Mouse (Mus musculus): ENCODE measurements around the gene Apoe.
"Not testable (repeated sequence)": the region's sequence is repeated elsewhere in the genome, so short reads cannot be mapped to it uniquely, and the experiment has no call there.

Gene Apoe

DNA sequence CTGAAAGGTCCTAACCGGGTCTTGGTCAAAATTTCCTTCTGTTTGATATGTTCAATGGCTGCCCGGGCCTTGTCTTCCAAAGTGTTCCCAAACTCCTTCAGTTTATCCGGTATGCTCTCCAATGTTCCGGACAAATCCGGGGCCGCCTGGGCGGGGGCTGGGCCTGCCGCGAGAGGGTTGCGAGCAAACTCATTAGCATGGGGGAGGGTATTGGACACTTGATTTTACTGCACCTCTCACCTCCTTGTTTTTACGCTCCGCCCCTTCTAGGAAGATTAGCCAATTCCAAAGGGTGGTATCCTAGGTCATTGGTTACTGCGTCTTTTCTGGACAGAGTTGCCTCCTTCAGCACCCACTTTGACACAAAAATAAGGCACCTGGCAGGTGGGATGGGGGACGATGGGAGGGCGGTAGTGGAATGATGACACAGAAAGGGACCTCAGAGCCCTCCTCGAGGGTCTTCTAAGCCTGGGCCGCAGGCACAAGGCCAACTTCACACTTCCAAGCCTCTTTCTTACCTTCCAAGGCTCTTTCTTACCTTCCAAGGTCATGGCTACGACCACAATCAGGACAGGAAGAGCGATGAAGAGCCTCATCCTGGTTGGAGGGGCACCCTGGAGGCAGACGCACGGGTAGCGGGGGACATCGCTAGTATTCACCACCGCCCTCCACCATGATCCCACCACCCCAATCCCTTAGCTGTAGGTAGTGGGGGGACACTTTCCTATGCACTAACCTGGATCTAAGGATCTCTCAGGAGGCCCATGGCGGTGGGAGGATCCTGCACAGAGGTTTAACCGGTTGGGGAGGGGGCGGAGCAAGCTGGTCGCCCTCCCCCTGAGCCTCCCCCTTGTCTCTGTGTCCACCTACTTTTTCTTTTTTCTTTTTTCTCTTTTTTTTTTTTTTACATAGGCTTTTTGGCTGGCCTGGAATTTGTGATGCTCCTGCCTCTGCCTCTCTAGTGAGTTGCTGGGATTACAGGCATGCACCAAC is 6.8 kb downstream of the Apoe start, which contains the start of gene Apoc1:
Apoc1 (minus strand) TSS at position 788 of the 993 bp plus-strand sequence.
- no peak for DNase-seq (ENCODE audit: low read depth)

DNA sequence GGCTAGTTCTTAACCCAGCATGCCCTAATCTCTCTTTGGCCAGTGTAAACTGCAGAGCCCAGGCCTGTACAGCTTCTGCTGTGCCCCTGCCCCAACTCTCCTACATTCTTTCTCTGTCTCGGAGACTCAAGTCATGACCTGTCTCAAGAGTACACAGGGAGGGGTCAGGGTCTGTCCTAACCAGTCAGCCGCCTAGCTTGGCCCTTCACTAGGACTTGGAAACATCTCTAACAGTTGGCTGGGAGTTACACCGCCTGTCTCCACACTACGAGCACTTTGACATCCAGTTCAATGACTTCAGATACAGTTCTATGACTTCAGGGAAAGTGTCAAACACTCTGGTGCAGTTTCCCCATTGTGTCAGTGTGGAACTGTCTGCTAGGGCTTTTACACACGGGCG is 7.6 kb downstream of the Apoe start:
- DNase-seq (ENCODE audit: low read depth) = no peak

DNA sequence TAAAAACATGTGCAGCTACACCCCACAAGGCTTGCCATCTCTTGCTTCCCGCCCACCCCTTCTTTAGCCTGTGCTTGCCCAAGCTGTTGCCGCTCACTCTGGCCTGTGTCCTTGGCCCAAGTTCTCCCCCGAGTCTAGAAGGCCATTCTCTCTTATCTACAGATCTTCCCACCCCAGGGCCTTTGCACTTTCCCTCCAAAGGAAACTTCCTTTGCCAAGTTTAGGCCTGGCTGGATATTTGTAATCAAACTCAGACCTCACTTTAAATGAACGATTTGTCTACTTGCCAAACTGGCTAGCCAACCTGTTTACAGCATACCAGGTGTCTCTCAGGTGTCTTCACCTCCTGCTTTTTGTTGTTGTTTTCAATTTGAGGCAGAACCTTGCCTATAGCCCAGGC is 8.1 kb downstream of the Apoe start:
- DNase-seq (ENCODE audit: low read depth) = no peak

DNA sequence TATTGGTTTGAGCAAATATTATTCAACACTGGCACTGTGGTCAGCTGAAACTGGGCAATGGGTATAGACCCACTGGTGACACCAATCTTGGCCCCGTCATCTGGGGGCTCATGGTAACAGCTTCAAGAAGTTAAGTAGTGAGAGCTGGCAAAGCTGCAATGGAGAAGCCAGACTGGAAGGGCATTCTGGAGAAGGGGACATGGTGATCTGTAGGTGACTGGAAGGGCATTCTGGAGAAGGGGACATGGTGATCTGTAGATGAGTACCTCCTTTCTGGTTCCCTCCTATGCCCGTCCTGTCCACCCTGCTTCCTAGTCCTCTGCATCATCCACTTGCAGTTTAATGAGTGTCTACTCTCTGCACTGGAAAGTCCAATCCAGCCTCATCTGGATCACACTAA is 10.4 kb downstream of the Apoe start:
- DNase-seq (ENCODE audit: low read depth) = no peak

DNA sequence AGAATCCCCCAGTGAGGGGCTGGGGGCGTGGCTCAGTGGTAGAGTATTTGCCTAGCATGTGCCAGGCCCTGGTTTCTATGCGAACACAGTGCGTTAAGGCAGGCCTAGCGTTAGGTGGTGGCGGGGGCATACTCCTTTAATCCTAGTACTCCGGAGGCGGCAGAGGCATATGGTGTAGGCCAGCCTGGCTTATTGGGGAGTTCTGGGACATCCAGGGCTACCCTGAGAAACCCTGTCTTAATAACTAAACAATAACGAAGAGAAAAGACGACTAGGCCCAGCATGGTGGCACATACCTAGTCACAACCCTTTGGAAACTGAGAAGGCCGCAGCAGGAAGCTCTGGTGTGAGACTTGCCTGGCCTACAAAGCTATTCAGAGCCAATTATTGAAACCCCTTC is 10.9 kb downstream of the Apoe start:
- DNase-seq (ENCODE audit: low read depth) = no peak

DNA sequence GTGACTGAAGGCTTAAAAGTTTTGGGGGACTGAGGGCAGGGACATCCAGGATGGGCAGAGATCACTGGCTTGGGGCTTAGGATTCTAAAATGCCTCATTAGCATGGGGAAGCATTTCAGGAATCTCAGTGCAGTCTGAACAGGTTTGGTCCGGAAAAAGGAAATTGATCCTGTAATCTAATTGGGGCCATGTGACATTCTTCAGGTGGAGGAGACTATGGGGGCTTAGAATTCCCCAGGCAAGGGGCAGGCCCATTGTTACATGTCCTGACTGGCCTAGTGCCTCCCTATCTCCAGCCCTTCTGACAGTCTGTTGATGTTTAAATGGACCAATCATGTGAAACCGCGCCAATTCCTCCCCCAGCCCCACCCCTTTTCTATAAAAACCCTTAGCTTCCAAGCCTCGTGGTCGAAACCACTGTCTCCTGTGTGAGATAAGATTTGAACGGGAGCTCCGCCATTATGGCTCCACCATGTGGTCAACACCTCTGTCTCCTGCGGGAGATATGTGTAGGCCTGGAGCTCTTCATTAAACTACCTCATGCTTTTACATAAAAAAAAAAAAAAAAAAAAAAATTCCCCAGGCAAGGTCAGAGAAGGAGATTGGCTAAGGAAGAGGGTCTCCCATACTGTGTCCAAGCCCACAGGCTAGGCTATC is 11.9 kb downstream of the Apoe start:
- not testable (repeated sequence) for DNase-seq (ENCODE audit: low read depth)

DNA sequence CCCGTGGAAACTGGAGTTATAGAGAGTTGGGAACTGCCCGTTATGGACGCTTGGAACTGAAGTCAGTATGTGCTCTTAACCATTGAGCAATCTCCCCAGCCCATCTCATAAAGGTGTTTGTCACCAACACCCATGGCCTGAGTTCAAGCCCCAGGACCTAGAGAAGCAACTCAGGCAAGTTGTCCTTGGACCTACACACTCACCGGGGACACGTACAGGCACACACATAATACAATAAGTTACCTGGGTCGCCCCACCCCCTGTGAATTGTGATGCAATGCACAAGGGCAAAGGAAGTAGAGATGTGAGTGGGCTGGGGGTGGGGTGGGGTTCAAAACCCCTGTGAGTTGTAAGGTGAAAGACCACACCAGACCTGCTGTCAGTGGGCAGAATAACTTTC is 12.5 kb downstream of the Apoe start:
- DNase-seq (ENCODE audit: low read depth) = no peak

DNA sequence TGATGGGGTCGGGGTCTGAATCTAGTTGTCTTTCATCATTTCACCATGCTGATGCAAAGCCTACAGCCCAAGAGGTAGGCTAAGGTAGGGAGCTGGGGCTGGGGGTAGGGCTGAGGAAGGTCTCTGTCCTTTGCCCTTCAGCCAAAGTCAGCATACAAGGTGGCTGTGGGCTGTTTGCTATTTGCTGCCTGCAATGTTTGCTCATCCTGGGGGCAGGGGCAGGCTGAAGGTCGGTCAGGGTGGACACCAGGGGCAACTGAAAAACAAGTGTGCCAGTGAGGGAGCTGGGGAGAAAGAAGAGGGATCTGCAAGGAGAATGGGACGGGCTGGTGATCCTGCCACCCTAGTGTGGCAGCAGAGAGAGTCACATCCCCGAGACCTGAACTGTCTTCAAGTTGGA is 13.6 kb downstream of the Apoe start:
- DNase-seq (ENCODE audit: low read depth) = no peak

DNA sequence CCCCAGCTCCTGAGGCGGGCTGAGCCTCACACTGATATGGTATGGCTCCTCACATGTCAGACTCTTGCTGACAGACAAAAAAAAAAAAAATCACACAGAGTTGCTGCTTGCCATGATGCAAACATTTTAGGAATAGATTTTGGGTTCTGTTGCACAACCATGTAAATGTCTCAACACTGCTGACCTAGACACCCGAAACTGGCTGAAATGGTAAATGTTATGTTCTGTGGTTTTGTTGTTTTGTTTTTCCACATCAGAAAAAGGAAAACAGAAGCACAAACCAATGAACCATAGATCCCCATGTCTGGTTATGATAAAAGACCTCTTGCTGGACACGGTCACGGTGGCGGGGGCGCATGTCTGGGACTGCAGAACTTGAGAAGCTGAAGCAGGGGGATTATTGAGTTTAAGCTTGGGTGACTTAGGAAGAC is 15.2 kb downstream of the Apoe start:
- peak; percentile 57 for DNase-seq (ENCODE audit: low read depth)

DNA sequence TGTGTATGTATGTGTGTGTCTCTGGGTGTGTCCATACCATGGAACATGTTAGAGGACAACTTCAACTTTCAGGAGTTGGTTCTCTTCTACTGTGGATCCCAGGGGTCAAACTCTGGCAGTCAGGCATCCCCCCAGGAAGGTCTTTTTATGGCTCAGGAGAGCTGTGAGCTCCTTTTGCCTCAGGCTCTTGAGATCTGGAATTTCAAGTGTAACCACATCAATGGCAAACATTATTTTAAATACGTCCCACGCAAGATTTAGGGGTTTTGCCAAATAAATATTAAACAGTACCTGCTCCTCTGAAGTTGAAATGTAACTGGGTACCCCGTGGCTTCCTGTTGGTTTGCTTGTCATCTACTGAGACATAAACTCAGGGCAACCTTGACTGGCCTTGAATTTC is 16.0 kb downstream of the Apoe start:
- DNase-seq (ENCODE audit: low read depth) = no peak

DNA sequence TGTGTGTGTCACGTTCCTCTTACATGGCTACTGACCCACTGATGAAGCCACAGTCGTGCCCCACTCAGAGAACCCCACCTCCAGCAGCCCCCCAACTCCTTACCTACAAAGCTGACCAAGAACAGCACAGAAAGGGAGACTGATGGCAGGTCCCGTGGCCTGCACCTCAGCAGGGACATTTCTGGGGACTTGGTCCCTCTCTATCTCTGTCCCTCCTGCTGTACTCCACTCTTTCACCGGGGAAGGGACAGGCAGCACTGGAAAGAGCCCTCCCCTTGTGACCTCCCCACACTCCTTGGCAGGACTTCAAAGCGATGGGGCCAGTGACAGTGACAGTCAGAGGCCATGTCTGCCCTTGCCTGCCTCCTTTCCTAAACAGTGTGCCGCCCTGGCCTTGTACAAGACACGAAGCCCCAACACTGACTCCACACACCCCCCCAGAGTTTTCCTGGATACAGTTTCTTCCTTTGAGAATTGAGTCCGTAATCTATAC is 17.7 kb downstream of the Apoe start, which contains the start of the genes Gm44805 and Apoc4:
Gm44805 (minus strand) TSS at position 222 of the 493 bp plus-strand sequence.
Apoc4 (minus strand) TSS at position 278 of the 493 bp plus-strand sequence.
- no peak for DNase-seq (ENCODE audit: low read depth)

DNA sequence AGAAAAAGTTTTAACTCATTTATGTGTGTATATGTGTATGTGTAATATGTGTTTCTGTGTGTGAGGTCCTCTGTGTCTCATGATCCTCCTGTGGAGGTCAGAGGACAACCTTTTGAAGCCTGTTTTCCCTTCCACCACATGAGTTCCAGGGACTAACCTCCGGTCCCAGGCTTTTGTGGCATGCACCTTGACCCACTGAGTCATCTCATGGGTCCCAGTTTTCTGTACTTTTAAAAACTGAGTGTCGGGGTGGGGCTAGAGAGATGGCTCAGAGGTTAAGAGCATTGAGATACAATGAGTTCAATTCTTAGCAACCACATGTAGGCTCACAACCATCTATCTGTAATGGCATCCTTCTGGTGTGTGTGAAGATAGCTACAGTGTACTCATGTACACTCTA is 18.3 kb downstream of the Apoe start:
- DNase-seq (ENCODE audit: low read depth) = no peak

DNA sequence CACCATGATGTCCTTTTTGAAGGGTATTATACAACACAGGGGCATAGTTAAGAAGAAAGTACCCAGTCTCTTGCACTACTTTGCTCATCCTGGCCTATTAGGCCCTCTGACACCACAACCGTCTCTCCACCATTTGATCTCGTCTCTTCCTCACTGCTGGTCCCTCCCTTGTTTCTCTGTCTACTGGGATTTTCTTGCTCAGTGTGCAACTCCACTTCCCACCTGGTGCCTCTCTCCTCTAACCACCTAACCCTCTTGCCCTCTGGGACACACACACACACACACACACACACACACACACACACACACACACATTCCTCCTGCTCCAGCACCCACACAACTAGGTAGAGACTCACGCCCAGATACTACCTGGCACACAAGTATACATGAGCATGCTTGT is 20.1 kb downstream of the Apoe start:
- DNase-seq (ENCODE audit: low read depth) = no peak

DNA sequence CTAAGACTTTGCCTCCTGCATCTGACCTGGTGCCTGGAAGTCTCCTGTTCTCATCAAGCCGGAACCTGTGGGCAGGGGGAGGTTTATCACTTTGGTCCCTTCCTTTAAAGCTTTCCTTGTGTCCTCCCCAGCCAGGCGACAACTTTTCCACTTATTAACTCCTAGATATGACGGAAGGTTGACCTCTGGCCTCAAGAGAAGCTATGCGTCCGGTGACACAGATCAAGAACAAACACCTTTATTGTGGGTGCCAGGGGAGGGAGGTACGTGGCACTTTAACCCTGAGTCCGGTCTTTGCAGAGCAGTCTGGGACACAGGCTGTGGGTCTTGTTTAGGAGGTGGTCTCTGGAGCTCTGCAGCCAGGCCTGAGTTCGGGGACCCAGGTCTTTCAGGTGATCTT is 21.1 kb downstream of the Apoe start, which contains the start of gene Apoc2:
Apoc2 (minus strand) TSS at position 70 of the 400 bp plus-strand sequence.
- DNase-seq (ENCODE audit: low read depth) = no peak

DNA sequence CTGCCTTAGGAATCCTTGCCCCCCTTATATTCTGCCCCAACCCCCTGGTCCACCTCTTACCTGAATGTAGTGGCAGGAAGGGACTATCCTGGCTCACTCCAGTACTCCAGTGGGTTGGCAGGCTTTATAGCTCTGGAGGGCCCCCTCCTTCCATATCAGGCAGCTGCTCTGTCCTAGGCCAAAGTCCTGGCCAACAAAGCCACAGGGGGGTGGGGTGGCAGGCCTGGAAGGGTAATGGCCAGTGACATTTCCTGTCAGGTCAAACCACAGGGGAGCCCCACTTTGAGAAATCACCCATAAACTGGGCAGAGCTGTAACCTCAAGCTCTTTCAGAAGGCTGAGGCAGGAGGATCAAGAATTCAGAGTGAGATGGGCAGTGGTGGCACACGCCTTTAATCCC is 22.3 kb downstream of the Apoe start:
- DNase-seq (ENCODE audit: low read depth) = peak; percentile 65

DNA sequence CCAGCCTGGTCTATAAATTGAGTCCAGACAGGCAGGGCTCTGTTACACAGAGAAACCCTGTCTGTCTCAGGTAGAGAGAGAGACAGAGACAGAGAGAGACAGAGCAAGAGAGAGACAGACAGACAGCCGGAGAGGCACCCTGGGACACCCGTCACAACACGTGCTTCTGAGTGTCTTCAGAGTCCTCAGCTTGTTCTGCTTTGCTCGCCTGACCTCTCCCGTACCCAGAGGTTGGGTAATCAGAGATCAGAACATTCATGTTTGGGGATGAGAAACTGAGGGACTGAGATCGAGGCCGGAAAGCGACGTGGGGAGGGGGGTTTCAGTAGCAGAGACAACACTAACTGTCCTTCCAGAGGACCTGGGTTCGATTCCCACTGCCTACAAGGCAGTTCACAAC is 23.2 kb downstream of the Apoe start:
- DNase-seq (ENCODE audit: low read depth) = no peak

DNA sequence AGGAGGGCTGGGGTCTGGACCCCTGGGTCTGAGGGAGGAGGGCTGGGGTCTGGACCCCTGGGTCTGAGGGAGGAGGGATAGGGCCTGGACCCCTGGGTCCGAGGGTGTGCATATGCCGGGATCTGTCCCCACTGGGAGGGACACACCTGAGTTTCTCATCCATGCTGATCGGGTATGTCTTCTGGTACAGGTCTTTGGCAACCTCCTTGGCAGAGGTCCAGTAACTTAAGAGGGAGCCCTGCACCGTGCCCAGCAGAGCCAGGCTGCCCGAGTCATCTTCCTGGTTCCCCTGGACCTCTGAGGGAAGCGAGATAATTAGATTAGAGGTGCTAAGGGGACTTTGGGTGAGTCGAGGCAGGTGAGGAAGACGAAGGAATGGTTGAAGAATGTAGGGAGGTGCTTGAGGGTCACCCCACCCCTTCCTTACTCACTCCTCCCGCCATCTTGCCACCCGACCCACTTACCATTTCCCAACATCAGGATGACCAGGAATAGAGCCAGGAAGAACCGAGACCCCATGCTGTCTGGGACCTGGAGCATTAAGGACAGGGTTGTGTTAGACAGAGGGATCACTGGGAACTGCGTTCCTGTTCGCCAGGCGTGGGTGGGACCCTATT is 25.8 kb downstream of the Apoe start:
- peak; percentile 44 for DNase-seq (ENCODE audit: low read depth)

DNA sequence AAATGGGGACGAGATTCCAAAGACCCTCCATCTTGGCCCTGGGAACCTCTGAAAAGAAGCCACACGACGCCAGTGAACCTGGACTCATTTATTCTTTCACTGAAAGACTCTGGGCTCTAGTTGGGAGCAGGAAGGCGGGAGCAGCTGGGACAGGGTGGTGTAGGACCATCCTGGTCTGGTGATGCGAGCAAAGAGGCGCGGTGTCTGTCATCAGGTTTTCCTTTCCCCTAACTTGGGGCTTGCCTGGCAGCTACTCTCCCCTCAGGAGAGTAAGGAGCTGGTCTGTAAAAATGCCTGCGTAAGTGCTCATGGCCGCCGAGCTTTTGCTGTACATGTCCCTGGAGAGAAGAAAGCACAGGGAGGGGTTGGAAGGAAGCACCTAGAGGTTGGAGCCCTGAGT is 27.5 kb downstream of the Apoe start:
- no peak for DNase-seq (ENCODE audit: low read depth)

DNA sequence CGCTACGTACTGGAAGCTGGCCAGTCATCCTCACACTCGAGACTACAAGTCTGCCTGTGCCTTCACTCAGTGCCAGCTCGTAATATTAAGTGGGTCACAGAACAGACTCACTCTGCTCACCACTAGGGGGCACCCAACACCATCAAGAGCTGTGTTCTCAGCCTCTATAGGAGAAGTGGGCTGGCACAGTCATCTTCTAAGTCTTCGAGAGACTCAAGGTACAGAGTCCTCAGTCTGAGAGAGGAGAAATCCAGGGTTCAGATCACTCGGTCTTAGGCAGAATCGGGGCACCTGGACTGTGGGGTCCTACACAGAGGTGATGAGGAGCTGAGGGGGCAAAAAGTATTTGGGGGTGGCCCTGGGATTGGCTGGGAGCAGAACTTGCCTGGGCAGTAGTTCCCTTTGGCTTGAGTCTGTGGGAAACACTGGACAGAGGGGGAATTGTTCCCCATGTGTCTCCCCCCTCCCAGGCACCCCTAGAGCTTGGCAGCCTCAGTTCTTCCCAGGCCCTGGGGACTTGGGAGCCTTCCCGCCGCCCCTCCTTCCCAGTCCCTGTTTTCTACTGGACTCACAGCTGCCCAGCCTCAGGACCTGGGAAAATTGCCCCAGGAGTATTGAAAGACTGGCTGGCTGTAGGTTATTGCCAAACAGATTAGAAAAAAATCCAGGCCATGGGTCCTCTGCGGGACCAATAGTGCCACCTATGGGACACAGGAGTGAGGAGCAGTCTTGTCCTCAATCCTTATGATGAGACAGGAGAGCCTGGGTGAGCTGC is 29.9 kb downstream of the Apoe start:
- DNase-seq (ENCODE audit: low read depth) = peak; percentile 96

DNA sequence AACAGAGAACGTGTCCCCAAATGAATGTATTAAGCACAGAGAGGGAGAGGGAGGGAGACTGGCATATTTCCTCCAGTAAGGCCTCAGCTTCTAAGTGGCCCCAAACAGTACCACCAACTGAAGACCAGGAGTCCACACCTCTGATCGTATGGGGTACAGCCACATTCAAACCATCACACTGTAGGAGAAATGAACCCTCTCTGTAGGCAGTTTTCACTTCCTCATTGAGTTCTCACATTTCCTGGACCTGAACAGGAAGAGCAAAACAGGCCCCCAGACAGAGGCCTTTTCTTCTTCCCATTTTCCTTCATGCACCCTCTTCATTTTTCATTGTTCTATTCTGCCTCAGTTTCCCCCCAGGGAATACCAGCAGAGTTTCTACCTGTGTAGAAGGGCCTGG is 31.6 kb downstream of the Apoe start:
- DNase-seq (ENCODE audit: low read depth) = no peak

DNA sequence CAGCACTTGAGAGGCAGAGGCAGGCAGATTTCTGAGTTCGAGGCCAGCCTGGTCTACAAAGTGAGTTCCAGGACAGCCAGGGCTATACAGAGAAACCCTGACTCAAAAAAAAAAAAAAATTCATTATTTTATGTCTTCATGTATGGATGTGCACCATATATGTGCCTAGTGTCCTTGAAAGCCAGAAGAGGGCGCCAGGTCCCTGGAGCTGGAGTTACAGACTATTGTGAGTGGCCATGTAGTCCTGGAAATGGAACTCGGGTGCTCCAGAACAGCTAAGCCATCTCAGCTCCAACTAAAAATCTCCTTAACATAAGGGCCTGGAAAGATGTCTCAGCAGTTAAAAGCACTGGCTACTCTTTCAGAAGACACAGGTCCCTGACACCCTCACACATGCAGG is 32.2 kb downstream of the Apoe start:
- DNase-seq (ENCODE audit: low read depth) = peak; percentile 71

Data from 416B (cell line).